Mouse (Mus musculus): ENCODE measurements around the gene Rac2. TPM values are rescaled to one million over a fixed set of nuclear protein-coding genes. Genes with fewer than 3 reads are reported as not detected.
A peak's percentile ranks its signal among the peaks of the same experiment; 100 is the strongest.

Rac2 gene
- polyA plus RNA-seq, 1 experiment = not detected

- H3K9ac ChIP-seq (ENCODE audit: low read depth, poor library complexity, severe bottlenecking) = no peak overlapping the region
- TF ChIP-seq POLR2A (IDR thresholded peaks at IDR 0.05; ENCODE audit: insufficient read depth, low read length) (no peak), CTCF (IDR thresholded peaks at IDR 0.05; ENCODE audit: low read depth, low read length) (no peak), EP300 (IDR thresholded peaks at IDR 0.05; ENCODE audit: insufficient read depth, low read depth, low read length) (no peak)
- H3K4me1 ChIP-seq (ENCODE audit: control insufficient read depth, insufficient read depth, low read length) = no peaks in the 10 kb centered on the region
- no peaks in the 10 kb centered on the region for H3K9me3 ChIP-seq (replicated peaks; ENCODE audit: control insufficient read depth, insufficient read depth, low read length, poor library complexity, severe bottlenecking)
- H3K4me3 ChIP-seq (ENCODE audit: low read depth, low read length) = no peak overlapping the region
- no peaks in the 10 kb centered on the region for H3K36me3 ChIP-seq (ENCODE audit: control insufficient read depth, insufficient read depth, low read length, poor library complexity, severe bottlenecking)
- H3K27ac ChIP-seq (ENCODE audit: insufficient read depth, low read length) = no peak overlapping the region
- H3K27me3 ChIP-seq (ENCODE audit: control insufficient read depth, insufficient read depth, low read length, poor library complexity, severe bottlenecking) = no peaks in the 10 kb centered on the region
These were observed 52.4 kb downstream of the Rac2 start for GRCm38 (mm10) chr15:78520112-78520715.

- Histone ChIP-seq H3K27me3 (ENCODE audit: control insufficient read depth, insufficient read depth, low read length, poor library complexity, severe bottlenecking) (no peaks in the 10 kb centered on the region), H3K9me3 (replicated peaks; ENCODE audit: control insufficient read depth, insufficient read depth, low read length, poor library complexity, severe bottlenecking) (no peaks in the 10 kb centered on the region), H3K4me3 (ENCODE audit: low read depth, low read length) (no peak overlapping the region), H3K4me1 (ENCODE audit: control insufficient read depth, insufficient read depth, low read length) (no peaks in the 10 kb centered on the region), H3K27ac (ENCODE audit: insufficient read depth, low read length) (no peak overlapping the region), H3K36me3 (ENCODE audit: control insufficient read depth, insufficient read depth, low read length, poor library complexity, severe bottlenecking) (no peaks in the 10 kb centered on the region), H3K9ac (ENCODE audit: low read depth, poor library complexity, severe bottlenecking) (no peak overlapping the region)
- TF ChIP-seq CTCF (IDR thresholded peaks at IDR 0.05; ENCODE audit: low read depth, low read length) (no peak), EP300 (IDR thresholded peaks at IDR 0.05; ENCODE audit: insufficient read depth, low read depth, low read length) (no peak), POLR2A (IDR thresholded peaks at IDR 0.05; ENCODE audit: insufficient read depth, low read length) (no peak)
These were observed 54.4 kb downstream of the Rac2 start for GRCm38 (mm10) chr15:78518221-78518620.

GRCm38 (mm10) chr15:78515759-78516158, 56.8 kb downstream of the Rac2 start:
- Histone ChIP-seq H3K4me3 (ENCODE audit: low read depth, low read length) (no peak overlapping the region), H3K4me1 (ENCODE audit: control insufficient read depth, insufficient read depth, low read length) (no peaks in the 10 kb centered on the region), H3K9ac (ENCODE audit: low read depth, poor library complexity, severe bottlenecking) (no peak overlapping the region), H3K36me3 (ENCODE audit: control insufficient read depth, insufficient read depth, low read length, poor library complexity, severe bottlenecking) (no peaks in the 10 kb centered on the region), H3K9me3 (replicated peaks; ENCODE audit: control insufficient read depth, insufficient read depth, low read length, poor library complexity, severe bottlenecking) (no peaks in the 10 kb centered on the region), H3K27me3 (ENCODE audit: control insufficient read depth, insufficient read depth, low read length, poor library complexity, severe bottlenecking) (no peaks in the 10 kb centered on the region), H3K27ac (ENCODE audit: insufficient read depth, low read length) (no peak overlapping the region)
- TF ChIP-seq CTCF (IDR thresholded peaks at IDR 0.05; ENCODE audit: low read depth, low read length) (no peak), EP300 (IDR thresholded peaks at IDR 0.05; ENCODE audit: insufficient read depth, low read depth, low read length) (no peak), POLR2A (IDR thresholded peaks at IDR 0.05; ENCODE audit: insufficient read depth, low read length) (no peak)

GRCm38 (mm10) chr15:78514393-78515146, 58.0 kb downstream of the Rac2 start:
- Histone ChIP-seq H3K27me3 (ENCODE audit: control insufficient read depth, insufficient read depth, low read length, poor library complexity, severe bottlenecking) (no peaks in the 10 kb centered on the region), H3K27ac (ENCODE audit: insufficient read depth, low read length) (no peak overlapping the region), H3K9me3 (replicated peaks; ENCODE audit: control insufficient read depth, insufficient read depth, low read length, poor library complexity, severe bottlenecking) (no peaks in the 10 kb centered on the region), H3K4me3 (ENCODE audit: low read depth, low read length) (no peak overlapping the region), H3K36me3 (ENCODE audit: control insufficient read depth, insufficient read depth, low read length, poor library complexity, severe bottlenecking) (no peaks in the 10 kb centered on the region), H3K9ac (ENCODE audit: low read depth, poor library complexity, severe bottlenecking) (no peak overlapping the region), H3K4me1 (ENCODE audit: control insufficient read depth, insufficient read depth, low read length) (no peaks in the 10 kb centered on the region)
- peak; percentile 78 for TF ChIP-seq CTCF (IDR thresholded peaks at IDR 0.05; ENCODE audit: low read depth, low read length)
- TF ChIP-seq EP300 (IDR thresholded peaks at IDR 0.05; ENCODE audit: insufficient read depth, low read depth, low read length) = no peak
- TF ChIP-seq POLR2A (IDR thresholded peaks at IDR 0.05; ENCODE audit: insufficient read depth, low read length) = no peak

- Histone ChIP-seq H3K27ac (ENCODE audit: insufficient read depth, low read length) (no peak overlapping the region), H3K9ac (ENCODE audit: low read depth, poor library complexity, severe bottlenecking) (no peak overlapping the region), H3K36me3 (ENCODE audit: control insufficient read depth, insufficient read depth, low read length, poor library complexity, severe bottlenecking) (no peaks in the 10 kb centered on the region), H3K4me1 (ENCODE audit: control insufficient read depth, insufficient read depth, low read length) (no peaks in the 10 kb centered on the region), H3K4me3 (ENCODE audit: low read depth, low read length) (no peak overlapping the region), H3K27me3 (ENCODE audit: control insufficient read depth, insufficient read depth, low read length, poor library complexity, severe bottlenecking) (no peaks in the 10 kb centered on the region), H3K9me3 (replicated peaks; ENCODE audit: control insufficient read depth, insufficient read depth, low read length, poor library complexity, severe bottlenecking) (no peaks in the 10 kb centered on the region)
- TF ChIP-seq CTCF (IDR thresholded peaks at IDR 0.05; ENCODE audit: low read depth, low read length) = no peak
- no peak for TF ChIP-seq POLR2A (IDR thresholded peaks at IDR 0.05; ENCODE audit: insufficient read depth, low read length)
- TF ChIP-seq EP300 (IDR thresholded peaks at IDR 0.05; ENCODE audit: insufficient read depth, low read depth, low read length) = no peak
These were observed 59.6 kb downstream of the Rac2 start for GRCm38 (mm10) chr15:78513019-78513418.

GRCm38 (mm10) chr15:78511951-78512350, 60.6 kb downstream of the Rac2 start:
- H3K9me3 ChIP-seq (replicated peaks; ENCODE audit: control insufficient read depth, insufficient read depth, low read length, poor library complexity, severe bottlenecking) = no peaks in the 10 kb centered on the region
- H3K4me1 ChIP-seq (ENCODE audit: control insufficient read depth, insufficient read depth, low read length) = no peaks in the 10 kb centered on the region
- H3K36me3 ChIP-seq (ENCODE audit: control insufficient read depth, insufficient read depth, low read length, poor library complexity, severe bottlenecking) = no peaks in the 10 kb centered on the region
- no peak overlapping the region for H3K27ac ChIP-seq (ENCODE audit: insufficient read depth, low read length)
- H3K9ac ChIP-seq (ENCODE audit: low read depth, poor library complexity, severe bottlenecking) = no peak overlapping the region
- H3K4me3 ChIP-seq (ENCODE audit: low read depth, low read length) = no peak overlapping the region
- TF ChIP-seq POLR2A (IDR thresholded peaks at IDR 0.05; ENCODE audit: insufficient read depth, low read length) (no peak), CTCF (IDR thresholded peaks at IDR 0.05; ENCODE audit: low read depth, low read length) (no peak)
- no peaks in the 10 kb centered on the region for H3K27me3 ChIP-seq (ENCODE audit: control insufficient read depth, insufficient read depth, low read length, poor library complexity, severe bottlenecking)
